Mouse (Mus musculus): ENCODE measurements around the gene H2-Ob. TPM values are rescaled to one million over a fixed set of nuclear protein-coding genes. Genes with fewer than 3 reads are reported as not detected.
A peak's percentile ranks its signal among the peaks of the same experiment; 100 is the strongest.

Gene H2-Ob
- total and polyA plus RNA-seq, 2 experiments: 1.6 to 2.9 TPM

GRCm38 (mm10) chr17:34247047-34247446 is 8.3 kb downstream of the H2-Ob start:
- TF ChIP-seq CTCF (IDR thresholded peaks at IDR 0.05; ENCODE audit: low read depth, low read length) (no peak), POLR2A (IDR thresholded peaks at IDR 0.05; ENCODE audit: extremely low read depth, insufficient read depth, low read length) (no peak)
- no peaks in the 10 kb centered on the region for H3K4me1 ChIP-seq (ENCODE audit: control insufficient read depth, insufficient read depth, low read length)
- no peak overlapping the region for H3K9ac ChIP-seq (ENCODE audit: low read depth, low read length)
- H3K36me3 ChIP-seq (ENCODE audit: control insufficient read depth, insufficient read depth, low read length): no peaks in the 10 kb centered on the region
- WGBS: 83% methylated on average over 3 of the region's 3 CpGs
- H3K4me3 ChIP-seq (ENCODE audit: insufficient read depth, low read depth, low read length): no peak overlapping the region
- no peak for DNase-seq (ENCODE audit: extremely low read depth, low read depth, low spot score)
- no peaks in the 10 kb centered on the region for H3K27me3 ChIP-seq (ENCODE audit: control insufficient read depth, insufficient read depth, low read length)
- no peak overlapping the region for H3K27ac ChIP-seq (replicated peaks; ENCODE audit: insufficient read depth, low read depth, low read length)
- no peaks in the 10 kb centered on the region for H3K79me2 ChIP-seq (ENCODE audit: control insufficient read depth, insufficient read depth, low read length)

GRCm38 (mm10) chr17:34248764-34249163 is 10.1 kb downstream of the H2-Ob start:
- H3K36me3 ChIP-seq (ENCODE audit: control insufficient read depth, insufficient read depth, low read length): no peaks in the 10 kb centered on the region
- TF ChIP-seq POLR2A (IDR thresholded peaks at IDR 0.05; ENCODE audit: extremely low read depth, insufficient read depth, low read length): no peak
- TF ChIP-seq CTCF (IDR thresholded peaks at IDR 0.05; ENCODE audit: low read depth, low read length): no peak
- H3K79me2 ChIP-seq (ENCODE audit: control insufficient read depth, insufficient read depth, low read length): no peaks in the 10 kb centered on the region
- H3K27ac ChIP-seq (replicated peaks; ENCODE audit: insufficient read depth, low read depth, low read length): no peak overlapping the region
- H3K4me3 ChIP-seq (ENCODE audit: insufficient read depth, low read depth, low read length): no peak overlapping the region
- no peak overlapping the region for H3K9ac ChIP-seq (ENCODE audit: low read depth, low read length)
- DNase-seq (ENCODE audit: extremely low read depth, low read depth, low spot score): no peak
- H3K4me1 ChIP-seq (ENCODE audit: control insufficient read depth, insufficient read depth, low read length): no peaks in the 10 kb centered on the region
- 69% methylated on average over 2 of the region's 2 CpGs for WGBS
- no peaks in the 10 kb centered on the region for H3K27me3 ChIP-seq (ENCODE audit: control insufficient read depth, insufficient read depth, low read length)

- TF ChIP-seq POLR2A (IDR thresholded peaks at IDR 0.05; ENCODE audit: extremely low read depth, insufficient read depth, low read length): no peak
- TF ChIP-seq CTCF (IDR thresholded peaks at IDR 0.05; ENCODE audit: low read depth, low read length): no peak
- H3K27me3 ChIP-seq (ENCODE audit: control insufficient read depth, insufficient read depth, low read length): no peaks in the 10 kb centered on the region
- no peaks in the 10 kb centered on the region for H3K79me2 ChIP-seq (ENCODE audit: control insufficient read depth, insufficient read depth, low read length)
- H3K27ac ChIP-seq (replicated peaks; ENCODE audit: insufficient read depth, low read depth, low read length): no peak overlapping the region
- DNase-seq (ENCODE audit: extremely low read depth, low read depth, low spot score): no peak
- no peaks in the 10 kb centered on the region for H3K36me3 ChIP-seq (ENCODE audit: control insufficient read depth, insufficient read depth, low read length)
- no peaks in the 10 kb centered on the region for H3K4me1 ChIP-seq (ENCODE audit: control insufficient read depth, insufficient read depth, low read length)
- H3K4me3 ChIP-seq (ENCODE audit: insufficient read depth, low read depth, low read length): no peak overlapping the region
- H3K9ac ChIP-seq (ENCODE audit: low read depth, low read length): no peak overlapping the region
- WGBS: 35% methylated on average over 3 of the region's 3 CpGs
Measured at GRCm38 (mm10) chr17:34249361-34249760, 10.7 kb downstream of the H2-Ob start.

GRCm38 (mm10) chr17:34249878-34250277 is 11.2 kb downstream of the H2-Ob start:
- Histone ChIP-seq H3K79me2 (ENCODE audit: control insufficient read depth, insufficient read depth, low read length) (no peaks in the 10 kb centered on the region), H3K27me3 (ENCODE audit: control insufficient read depth, insufficient read depth, low read length) (no peaks in the 10 kb centered on the region), H3K4me1 (ENCODE audit: control insufficient read depth, insufficient read depth, low read length) (no peaks in the 10 kb centered on the region), H3K4me3 (ENCODE audit: insufficient read depth, low read depth, low read length) (no peak overlapping the region), H3K36me3 (ENCODE audit: control insufficient read depth, insufficient read depth, low read length) (no peaks in the 10 kb centered on the region), H3K27ac (replicated peaks; ENCODE audit: insufficient read depth, low read depth, low read length) (no peak overlapping the region), H3K9ac (ENCODE audit: low read depth, low read length) (no peak overlapping the region)
- DNase-seq (ENCODE audit: extremely low read depth, low read depth, low spot score): peak; percentile 56
- WGBS: 20% methylated on average over 4 of the region's 4 CpGs
- peak; percentile 31 for TF ChIP-seq CTCF (IDR thresholded peaks at IDR 0.05; ENCODE audit: low read depth, low read length)
- no peak for TF ChIP-seq POLR2A (IDR thresholded peaks at IDR 0.05; ENCODE audit: extremely low read depth, insufficient read depth, low read length)

- WGBS: 55% methylated on average over 4 of the region's 4 CpGs
- Histone ChIP-seq H3K9ac (ENCODE audit: low read depth, low read length) (no peak overlapping the region), H3K27me3 (ENCODE audit: control insufficient read depth, insufficient read depth, low read length) (no peaks in the 10 kb centered on the region), H3K36me3 (ENCODE audit: control insufficient read depth, insufficient read depth, low read length) (no peaks in the 10 kb centered on the region), H3K4me1 (ENCODE audit: control insufficient read depth, insufficient read depth, low read length) (no peaks in the 10 kb centered on the region), H3K79me2 (ENCODE audit: control insufficient read depth, insufficient read depth, low read length) (no peaks in the 10 kb centered on the region), H3K4me3 (ENCODE audit: insufficient read depth, low read depth, low read length) (no peak overlapping the region), H3K27ac (replicated peaks; ENCODE audit: insufficient read depth, low read depth, low read length) (no peak overlapping the region)
- peak; percentile 40; the same call in 1 of the 2 replicates for TF ChIP-seq CTCF (IDR thresholded peaks at IDR 0.05; ENCODE audit: low read depth, low read length)
- TF ChIP-seq POLR2A (IDR thresholded peaks at IDR 0.05; ENCODE audit: extremely low read depth, insufficient read depth, low read length): no peak
- DNase-seq (ENCODE audit: extremely low read depth, low read depth, low spot score): no peak
Measured at GRCm38 (mm10) chr17:34251666-34252065, 13.0 kb downstream of the H2-Ob start.

GRCm38 (mm10) chr17:34256501-34256900 is 17.8 kb downstream of the H2-Ob start:
- Histone ChIP-seq H3K27me3 (ENCODE audit: control insufficient read depth, insufficient read depth, low read length) (0 out of 2 replicates have a peak, but pooled peaks cover 2% of the 10 kb centered on the region), H3K36me3 (ENCODE audit: control insufficient read depth, insufficient read depth, low read length) (no peaks in the 10 kb centered on the region), H3K4me3 (ENCODE audit: insufficient read depth, low read depth, low read length) (no peak overlapping the region), H3K27ac (replicated peaks; ENCODE audit: insufficient read depth, low read depth, low read length) (no peak overlapping the region), H3K4me1 (ENCODE audit: control insufficient read depth, insufficient read depth, low read length) (no peaks in the 10 kb centered on the region), H3K9ac (ENCODE audit: low read depth, low read length) (no peak overlapping the region), H3K79me2 (ENCODE audit: control insufficient read depth, insufficient read depth, low read length) (no peaks in the 10 kb centered on the region)
- WGBS: 63% methylated on average over 5 of the region's 5 CpGs
- no peak for TF ChIP-seq CTCF (IDR thresholded peaks at IDR 0.05; ENCODE audit: low read depth, low read length)
- no peak for TF ChIP-seq POLR2A (IDR thresholded peaks at IDR 0.05; ENCODE audit: extremely low read depth, insufficient read depth, low read length)
- no peak for DNase-seq (ENCODE audit: extremely low read depth, low read depth, low spot score)
